Mouse (Mus musculus) layer of hippocampus, adult 18-20 months (tissue): ENCODE data around the gene Ptprb. TPM values are rescaled to one million over a fixed set of nuclear protein-coding genes. Genes with fewer than 3 reads are reported as not detected.

Experiments used
- DNase-seq, 2 experiments: peaks; one replicate each; pipeline ENCODE4 v3.0.0; 2022; ENCODE audit warnings: low spot score in 2 of 2
- long read RNA-seq: library from polyadenylated mRNA; stranded (forward); transcript quantifications from one replicate; pipeline ENCODE4 v2.0.0, GENCODE M21; 2021
- total RNA-seq, 2 experiments: library from RNA; stranded (reverse); gene quantifications; 2 replicates each; pipeline ENCODE4 v1.2.3; 2021

Ptprb gene
- 10 to 100 TPM; 11.5 to 11.7 TPM for total RNA-seq
- long read RNA-seq, full-length matches to known transcripts = 2 of 10 reads
- long read RNA-seq, partial matches to known transcripts = 2 of 10 reads
- long read RNA-seq, other reads (novel, unspliced or antisense) = 6 of 10 reads

DNA sequence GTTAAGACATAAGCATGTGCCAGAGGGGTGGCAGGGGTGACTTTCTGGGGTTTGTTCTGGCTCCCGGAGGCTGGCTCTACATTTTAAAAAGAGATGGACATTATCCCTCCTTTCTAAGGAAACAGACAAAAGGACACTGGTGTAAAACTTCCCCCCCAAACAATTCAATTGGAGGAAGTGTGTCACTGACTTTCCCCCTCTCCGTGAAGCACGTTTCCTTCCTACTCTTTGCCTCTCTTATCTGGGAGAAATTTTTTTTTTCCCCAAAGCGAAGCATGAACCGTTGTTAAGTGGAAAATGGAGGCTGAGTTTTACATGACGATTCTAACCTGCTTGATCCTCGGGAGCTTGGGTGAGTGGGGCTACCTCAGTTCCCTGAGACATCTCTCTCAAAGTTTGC is at the start of gene Ptprb:
Ptprb (plus strand) TSS at position 244 of the 400 bp plus-strand sequence.
- DNase-seq = no peak

DNA sequence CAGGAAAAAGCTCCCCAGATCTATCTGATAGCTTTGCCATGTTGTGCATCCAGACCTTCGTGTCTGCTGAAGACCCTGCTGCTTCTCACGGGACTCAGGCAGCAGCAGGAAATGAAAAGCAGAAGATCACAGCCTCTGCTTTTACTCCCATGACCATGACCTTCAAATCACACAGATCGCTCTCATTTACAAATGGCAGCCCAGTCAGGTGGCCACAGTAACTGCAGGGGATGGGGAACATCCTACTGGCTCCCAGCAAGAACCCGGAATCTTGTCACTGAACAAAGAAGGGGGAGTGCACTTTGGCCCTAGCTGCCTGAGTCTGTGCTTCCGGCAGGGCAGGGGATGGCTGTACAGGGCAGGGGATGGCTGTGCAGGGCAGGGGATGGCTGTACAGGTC is 40.0 kb upstream of the Ptprb start:
- DNase-seq = no peak

DNA sequence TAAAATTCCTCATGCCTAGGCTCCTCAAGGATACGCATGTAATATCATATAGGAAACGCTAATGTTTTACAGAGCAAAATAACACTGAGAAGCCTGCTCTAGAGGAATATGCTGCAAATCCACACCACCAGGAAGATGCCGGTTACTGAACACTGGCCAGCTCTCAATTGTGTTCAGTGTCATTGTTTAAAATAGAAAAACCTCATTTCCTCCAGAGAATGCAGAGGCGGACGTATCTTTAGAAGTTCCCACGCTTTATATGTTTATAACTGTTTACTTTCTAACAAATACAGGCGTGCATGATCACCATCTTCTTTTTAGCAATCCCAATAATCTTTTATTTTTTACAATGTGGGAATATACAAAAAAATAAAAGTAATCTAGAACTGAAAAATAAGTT is 33.1 kb upstream of the Ptprb start:
- DNase-seq = no peak

DNA sequence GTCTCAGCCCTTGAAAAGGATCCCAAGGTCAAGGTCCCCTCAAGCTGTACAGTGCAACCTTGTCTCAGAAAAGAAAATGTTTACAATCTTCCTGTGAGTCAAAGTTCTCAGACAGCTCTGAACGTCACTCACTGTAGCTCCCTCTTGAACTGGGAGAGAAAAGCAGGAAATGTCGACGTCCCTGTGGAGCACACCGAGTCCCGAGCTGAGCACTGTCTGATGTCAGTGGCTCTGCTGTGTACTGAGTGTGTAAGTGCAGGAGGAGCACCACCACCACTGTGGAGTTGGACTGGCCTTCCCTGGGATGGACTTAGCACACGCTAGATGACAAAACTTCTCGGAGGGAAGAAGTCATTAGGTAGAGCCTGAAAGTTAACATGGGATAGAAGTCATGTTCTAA is 31.9 kb upstream of the Ptprb start:
- no peak for DNase-seq

DNA sequence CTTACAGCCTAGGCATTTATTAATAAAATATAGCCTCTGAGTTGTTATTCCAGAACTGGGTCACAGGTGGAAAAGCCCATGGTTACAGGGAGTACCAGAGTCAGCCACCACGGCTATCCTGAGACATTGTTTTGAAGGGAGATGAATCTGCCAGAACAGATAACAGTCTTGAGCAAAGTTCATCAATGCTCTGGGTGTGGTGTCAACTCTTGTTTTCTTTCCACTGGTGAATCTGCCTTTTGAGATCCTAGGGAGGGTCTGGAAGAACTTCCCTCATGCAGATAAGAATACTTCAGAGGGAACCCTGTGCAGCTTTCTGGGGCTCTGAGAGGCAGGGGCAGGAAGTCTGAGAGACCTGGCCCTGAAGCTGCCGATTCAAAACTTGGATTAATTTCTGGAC is 29.7 kb upstream of the Ptprb start:
- no peak for DNase-seq

DNA sequence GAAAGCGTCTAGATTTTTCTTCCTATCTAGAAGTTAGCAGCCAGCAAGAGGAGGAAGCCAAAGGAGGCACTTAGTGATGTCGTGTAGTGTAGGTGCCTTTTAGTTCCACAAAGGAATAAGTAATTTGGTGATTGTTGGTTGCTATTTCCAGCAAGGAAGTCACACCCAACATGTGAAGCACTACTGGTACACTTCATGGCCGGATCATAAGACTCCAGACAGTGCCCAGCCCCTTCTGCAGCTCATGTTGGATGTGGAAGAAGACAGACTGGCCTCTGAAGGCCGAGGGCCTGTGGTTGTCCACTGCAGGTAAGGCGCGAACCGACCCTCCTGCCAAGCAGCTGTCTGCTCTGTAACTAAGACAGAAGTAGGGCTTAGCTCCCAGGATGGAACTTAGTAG is 22.7 kb upstream of the Ptprb start:
- DNase-seq = no peak

DNA sequence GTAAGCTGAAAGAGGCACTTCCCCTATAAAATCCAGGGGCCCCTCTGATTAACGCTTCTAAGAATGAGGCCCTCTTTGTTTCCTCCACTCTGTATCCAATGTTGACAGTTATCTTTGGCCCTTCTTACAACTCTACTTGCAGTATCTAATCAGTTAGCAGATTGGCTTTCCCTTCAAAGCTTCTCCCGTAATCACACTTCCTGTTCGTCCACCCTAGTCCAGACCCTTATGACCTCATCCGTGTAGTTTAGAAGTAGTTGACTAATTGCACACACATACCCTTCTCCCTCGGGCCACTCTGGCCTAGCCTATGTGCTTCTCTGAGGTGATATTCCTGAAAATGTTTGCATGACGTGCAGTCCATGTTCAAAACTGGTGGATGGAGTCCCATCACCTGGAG is 21.4 kb upstream of the Ptprb start:
- no peak for DNase-seq

DNA sequence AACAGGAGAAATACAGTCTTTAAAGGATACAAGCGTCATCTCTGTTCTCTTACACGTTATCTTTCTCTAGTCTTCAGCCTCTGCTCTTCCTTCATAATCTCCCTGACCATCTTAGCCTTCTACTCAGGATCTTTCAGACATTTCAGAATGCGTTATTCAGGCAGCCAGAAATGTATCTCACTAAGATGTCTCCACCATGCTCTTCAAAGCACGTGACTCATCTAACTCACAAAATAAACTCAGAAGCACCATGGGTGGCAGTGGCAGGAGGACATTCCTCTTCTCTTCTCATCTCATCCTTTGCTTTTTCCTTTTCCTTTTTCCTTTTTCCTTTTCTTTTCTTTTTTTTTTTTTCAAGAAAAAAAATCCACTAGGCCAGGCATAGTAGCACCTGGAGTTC is 16.0 kb upstream of the Ptprb start:
- no peak for DNase-seq

DNA sequence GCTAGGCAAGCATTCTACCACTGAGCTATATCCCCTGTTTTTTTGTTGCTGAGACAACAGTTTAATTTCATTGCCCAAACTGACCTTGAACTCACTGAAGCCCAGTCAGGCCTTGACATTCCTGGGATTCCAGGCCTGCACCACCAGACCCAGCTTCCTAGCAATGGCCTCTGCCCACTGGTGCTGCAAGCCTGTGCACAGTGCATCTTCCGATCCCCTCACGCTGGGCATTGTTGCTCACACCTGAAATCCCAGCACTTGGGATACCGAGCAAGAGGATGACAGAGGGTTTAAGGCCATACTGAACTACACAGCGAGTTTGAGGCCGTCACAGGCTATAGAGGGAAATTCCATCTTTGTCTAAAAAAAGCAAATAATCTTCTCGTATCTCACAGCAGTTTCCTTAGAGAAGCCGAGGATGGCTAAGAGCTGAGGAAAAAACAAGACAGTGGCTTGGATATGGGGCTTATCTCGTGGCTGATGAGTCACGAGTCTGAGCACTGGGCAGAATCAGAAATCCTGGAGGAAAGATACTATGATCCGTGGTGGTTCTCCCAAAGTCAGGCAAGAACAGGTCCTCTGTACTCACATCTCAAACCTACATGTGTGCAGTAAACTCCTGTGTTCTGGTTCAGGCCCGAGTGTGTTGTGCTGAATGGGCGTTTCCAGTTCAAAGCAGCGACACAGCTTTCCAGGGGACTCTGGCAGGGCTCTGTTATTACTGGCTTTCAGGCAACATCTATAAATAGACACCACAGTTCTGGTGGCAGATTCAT is 14.5 kb upstream of the Ptprb start:
- DNase-seq = peak in 1 of 2 experiments; percentile 40

DNA sequence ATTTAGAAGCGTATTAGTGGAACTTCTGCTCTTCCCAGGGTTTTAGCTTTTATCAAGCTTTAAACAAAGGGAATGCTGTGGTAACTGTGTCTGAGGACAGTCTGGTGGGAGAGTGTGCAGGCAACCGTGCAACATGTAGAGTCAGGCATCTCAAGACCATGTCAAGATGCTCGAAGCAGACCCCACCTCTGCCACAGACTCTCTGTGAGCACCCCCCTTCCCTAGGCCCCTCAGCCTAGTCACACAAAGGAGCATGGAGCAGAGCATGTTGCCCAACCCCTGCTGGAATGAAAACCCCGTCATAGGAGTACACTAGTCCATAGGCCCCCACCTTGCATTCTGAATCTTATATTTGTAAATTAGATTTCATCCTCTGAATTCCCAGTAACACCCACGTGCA is 13.8 kb upstream of the Ptprb start:
- no peak for DNase-seq

DNA sequence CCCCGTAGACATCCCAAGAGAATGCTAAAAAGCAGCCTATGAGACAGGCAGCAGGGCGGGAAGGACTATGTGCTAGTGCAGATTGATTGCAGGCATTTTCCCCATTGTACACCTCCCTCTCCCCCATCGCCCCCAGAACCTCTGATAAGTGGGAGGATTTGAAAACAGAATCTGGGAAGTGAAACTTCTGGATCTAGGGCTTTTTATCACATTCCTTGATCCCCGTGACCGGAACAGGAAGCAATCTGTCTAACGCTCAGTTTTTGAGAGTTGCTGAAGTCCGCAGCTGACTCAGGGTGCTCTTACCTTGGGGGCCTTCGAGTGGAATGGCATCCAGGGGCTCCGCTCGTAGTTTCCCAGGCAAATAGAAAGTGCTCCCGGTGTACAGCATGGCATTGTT is 10.8 kb upstream of the Ptprb start:
- no peak for DNase-seq

DNA sequence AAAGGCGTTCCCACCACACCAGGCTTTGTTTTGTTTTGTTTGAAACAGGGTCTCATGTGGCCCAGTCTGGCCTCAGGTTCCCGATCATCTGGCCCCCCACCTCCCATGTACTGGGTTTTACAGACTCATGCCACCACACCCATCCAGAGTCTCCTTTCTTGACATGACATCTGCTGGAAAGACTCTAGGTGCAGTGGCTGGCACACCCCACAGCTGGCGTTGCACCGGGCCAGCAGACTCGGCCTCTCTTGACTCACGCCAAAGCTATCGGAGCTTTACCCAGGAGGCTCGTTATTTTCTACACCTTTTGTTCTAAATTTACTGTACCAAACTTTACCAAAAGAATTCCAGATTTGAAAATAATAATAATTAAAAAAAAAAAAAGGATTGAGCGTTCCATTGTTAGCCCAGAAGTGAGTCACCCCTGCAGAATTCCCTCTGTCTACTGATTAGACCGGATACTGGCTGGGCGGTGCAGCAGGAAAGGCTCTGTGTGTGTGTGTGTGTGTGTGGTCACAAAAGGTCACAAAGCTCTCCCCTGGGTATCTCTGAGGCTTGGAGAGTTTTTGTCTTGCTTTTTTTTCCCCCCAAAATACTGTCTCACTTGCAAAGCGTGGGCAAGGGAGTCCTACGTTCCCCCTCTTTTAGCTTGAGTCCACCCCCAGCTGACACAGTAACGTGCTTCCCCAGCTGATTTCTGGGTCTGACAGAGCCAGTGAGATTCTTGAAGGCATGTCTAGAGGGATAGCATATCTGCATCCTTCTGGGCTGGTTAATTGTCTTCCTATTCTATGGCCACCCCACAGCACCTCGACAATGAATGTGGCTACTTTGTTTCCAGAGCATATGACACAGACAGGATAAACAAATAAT is 8.5 kb upstream of the Ptprb start:
- DNase-seq = no peak

DNA sequence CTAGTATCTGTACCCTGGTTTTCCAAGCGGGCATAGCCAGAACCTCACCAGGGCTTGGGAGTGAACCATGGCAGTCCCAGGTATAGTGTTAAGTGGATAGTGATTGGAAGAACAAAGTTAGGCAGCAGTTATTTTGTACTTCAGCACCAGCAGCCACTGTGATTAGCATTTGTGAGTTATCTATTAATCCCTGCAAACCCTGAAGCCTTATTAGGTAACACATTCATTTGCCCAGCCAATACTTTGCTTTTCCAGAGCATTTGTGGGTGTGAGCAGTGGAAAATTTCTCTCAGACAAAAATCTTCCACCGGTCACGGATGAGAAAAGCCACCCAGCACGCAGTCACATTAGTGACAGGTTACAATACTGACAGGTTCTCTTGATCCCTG is 7.9 kb upstream of the Ptprb start:
- no peak for DNase-seq

DNA sequence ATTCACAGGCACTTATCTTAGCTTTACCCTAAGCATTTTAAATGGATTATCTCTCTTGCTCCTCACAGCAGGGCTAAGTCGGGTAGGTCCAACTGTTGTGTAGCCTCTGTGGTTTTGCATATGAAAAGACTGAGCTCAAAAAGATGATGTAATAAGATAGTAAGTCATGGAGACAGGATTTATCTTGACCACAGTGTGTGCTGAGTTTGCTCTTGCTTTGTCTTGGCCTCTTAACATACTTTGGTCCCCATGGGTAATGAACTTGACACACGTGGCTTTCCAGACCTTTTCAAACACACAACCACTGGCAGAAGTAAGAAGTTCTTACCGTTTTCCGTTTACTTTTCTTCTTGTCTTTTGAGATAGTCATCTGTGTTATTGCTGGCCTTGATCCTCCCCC is 7.0 kb upstream of the Ptprb start:
- DNase-seq = no peak

DNA sequence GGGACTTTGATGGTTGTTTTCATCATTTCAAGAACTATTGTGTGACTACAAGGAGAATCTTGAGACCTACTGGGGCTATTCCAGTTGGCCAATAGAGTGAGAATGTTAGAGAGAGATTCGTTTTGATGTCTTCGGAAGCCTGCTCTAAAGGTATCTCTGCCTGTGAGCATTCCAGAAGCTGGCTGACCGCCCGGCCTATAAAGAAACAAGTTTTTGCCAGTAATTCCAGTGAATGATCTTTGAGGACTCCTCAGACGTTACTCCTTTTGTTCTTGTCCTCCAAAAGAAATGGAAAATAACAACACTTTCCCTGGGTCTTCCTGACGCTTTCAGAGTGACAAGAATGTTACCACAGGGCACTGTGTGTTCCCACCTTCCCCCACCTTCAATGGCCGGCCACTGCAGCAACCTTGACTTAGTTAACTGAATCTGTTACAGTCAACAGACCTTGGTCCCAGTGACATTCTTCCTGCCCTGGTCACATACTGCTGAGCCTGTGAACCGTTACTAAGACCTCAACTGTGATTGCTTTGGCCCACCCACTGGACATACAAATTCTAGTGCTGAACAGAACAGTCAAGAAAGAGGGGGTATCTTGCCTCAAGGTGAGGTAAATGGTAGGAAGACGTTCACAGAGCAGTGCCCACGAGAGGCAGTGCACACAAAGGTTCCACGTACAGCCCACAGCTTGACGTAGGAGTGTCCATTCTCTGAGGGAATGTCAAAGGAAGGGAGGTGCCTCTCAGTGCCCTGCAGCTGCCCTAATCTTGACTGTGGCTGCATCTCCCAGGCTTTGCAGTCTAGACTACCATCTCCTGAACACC is 4.5 kb upstream of the Ptprb start:
- no peak for DNase-seq

DNA sequence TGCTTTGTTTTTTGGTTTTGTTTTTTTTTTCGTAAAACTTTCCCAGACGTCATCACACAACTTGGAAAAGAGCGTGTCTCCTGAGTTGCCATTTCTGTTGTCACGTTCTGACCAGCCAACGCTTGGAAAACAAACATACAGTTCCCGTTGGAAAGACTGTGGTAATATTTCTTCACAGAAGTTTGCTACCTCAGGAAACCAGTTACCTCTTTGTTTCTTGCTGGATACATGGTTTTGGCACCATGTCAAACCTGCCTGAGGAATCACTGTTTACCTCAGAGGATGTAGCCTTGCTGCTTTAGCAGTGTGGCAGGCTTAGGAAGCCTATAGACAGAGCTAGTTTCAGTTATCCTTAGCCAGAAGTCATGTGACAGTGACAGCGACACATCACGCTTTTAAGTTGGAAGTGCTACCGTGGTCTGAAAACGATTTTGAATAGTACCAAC is 3.8 kb upstream of the Ptprb start:
- no peak for DNase-seq

DNA sequence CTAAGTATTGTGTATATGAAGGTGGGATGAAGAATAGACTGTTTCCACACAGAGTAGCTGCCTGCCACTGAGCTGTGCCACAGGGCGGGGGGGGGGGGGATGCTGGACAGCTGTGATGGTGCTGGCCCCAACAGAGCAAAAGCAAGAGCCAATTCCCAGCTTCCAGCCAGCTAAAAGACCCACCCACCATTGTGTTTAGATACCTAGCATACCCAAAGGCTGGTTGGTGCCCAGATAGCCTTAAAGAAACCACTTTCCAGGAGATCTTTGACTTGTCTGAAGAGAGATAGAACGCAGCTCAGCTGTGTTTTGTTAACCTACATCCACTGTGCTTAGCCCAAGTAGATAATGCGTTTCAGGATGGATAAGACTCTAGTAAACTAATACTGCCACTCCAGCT is 3.2 kb upstream of the Ptprb start:
- no peak for DNase-seq

DNA sequence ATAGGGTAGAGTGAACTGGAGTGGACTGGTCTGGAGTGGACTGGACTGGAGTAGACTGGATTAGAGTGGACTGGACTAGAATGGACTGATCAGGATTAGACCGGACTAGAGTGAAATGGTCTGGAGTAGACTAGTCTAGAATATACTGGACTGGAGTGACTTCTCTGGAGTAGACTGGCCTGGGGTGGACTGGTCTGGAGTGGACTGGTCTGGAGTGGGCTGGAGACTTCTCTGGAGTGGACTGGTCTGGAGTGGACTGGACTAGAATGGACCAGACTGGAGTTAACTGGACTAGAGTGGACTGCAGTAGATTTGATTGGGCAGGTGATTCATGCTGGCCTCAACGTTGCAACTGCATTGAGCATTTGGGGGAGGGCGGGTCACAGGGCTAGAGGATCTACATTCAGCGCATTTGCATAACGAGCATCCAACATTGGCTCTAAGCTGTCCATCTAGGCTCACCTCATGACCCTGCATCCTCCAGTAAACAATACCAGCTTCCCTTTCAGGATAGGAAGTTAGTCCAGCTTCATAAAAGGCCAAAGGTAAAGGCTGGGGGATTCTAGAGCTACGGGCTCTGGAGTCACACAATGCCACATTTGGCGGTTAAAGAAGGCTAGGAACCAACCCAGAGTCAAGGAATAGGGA is 11.5 kb downstream of the Ptprb start:
- DNase-seq = no peak

DNA sequence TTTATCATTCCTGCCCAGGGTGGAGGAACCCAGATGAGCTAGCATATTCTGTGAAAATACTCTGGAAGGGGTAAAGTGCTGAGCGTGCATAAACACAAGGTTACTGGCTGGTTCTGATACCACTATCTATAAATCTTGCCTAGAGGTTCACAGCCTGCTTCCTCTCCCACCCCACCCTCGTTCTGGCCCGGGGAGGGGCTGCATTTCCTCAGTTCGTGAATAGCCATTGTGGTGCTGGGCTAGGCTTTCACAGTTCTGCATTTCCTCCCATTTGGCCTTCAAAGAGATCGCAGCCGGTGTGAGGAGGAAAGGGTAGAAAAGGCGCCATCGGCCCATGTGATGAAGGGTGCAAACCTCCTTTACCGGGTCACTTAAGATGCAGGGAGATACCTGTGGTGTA is 12.8 kb downstream of the Ptprb start:
- no peak for DNase-seq

DNA sequence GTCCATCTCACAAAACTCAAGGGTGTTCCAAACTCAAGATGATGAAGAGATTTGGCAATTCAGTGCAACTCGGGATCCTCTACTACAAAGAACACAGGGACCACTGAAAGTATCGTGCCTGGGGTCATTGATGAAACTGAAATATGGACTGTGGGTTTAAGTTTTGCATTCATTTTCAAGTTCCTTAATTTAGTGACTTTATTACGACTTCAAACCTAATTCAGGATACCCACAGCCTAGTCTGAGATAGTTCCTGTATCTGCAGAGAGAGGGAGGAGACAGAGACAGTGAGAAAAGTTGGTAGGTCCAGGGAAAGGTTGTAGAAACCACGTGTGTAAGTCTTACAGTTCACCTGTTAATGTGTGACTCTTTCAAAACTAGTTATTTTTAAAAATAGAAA is 15.2 kb downstream of the Ptprb start:
- DNase-seq = no peak

DNA sequence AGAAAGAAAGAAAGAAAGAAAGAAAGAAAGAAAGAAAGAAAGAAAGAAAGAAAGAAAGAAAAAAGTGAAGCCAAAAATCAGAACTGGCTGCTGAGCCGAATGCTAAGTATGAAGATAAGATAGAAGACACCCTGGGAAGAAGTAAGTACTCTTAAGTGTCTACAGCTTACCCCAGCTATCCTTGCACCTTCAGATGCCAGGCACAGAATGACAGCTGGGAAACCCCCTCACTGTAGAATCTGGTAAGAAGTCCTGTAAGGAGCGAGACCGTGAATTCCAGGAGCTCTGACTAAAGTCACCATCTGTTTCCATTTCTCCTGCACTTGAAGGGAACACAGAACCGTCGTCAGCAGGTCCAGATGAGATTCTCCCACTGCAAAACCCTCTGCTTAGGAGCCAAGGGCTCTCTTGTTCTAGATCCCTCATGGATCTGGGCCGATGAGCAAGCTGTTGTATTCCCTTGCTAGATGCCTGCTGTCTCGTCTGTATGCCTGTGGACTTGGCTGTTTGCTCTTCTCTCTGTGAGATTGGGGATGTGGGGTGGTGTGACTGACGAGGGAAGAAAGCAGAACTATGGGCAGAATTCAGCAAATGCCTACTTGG is 15.9 kb downstream of the Ptprb start:
- peak; percentile 28 to 47 for DNase-seq
